Comparison of ENCODE assay signal across 10 mouse cellular contexts in the genomic region with DNA sequence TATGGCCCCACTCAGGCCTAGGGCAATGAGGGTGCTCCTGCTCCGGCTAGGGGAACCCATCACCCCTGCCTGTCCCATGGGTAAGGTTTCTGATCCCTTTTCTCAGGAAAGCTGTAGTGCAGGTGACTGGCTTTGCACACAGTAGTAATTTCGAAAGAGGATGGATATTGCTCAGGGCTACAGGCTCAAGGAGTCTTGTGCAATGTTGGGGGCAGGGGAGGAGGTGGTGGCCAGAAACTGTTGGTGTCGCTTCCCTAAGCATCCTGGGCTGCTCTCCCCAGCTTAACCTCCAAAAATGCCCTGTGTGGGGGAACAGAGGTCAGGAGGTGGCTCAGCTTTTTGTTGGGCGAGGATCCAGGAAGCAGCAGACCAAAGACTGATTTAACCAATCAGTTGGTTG. TPM values are rescaled to one million over a fixed set of nuclear protein-coding genes. Genes with fewer than 3 reads are reported as not detected.
DNase-seq lines count a peak whose midpoint lies in the region; ATAC-seq and TF ChIP-seq lines count a peak whose summit lies in the region.
"Had no signal": no experiment of that assay in that cellular context is flagged by ENCODE, and none has a peak within 500 bp of the region (broad histone marks: within the 10 kb centered on the region; RNA-seq: fewer than 3 reads in every experiment).

No protein-coding gene starts in this region.

- TF ChIP-seq CTCF in liver, adult 2 months (IDR thresholded peaks at IDR 0.05; ENCODE audit: low read depth, low read length): no peak

- no peak overlapping the region for H3K27ac ChIP-seq in liver, adult 2 months (replicated peaks; ENCODE audit: insufficient read depth, low read depth, low read length)
- no peak overlapping the region for H3K27ac ChIP-seq in liver, embryonic 12.5 days
- no peak overlapping the region; the same call in 1 of the 2 replicates for H3K27ac ChIP-seq in intestine, embryonic 15.5 days

- H3K4me3 ChIP-seq in liver, adult 2 months (ENCODE audit: insufficient read depth, low read depth, low read length): no peak overlapping the region
- no peak overlapping the region for H3K4me3 ChIP-seq in liver, embryonic 12.5 days
- H3K4me3 ChIP-seq in intestine, embryonic 15.5 days (replicated peaks): no peak overlapping the region

- no peak for ATAC-seq in liver, embryonic 12.5 days
- peak; percentile 19 for ATAC-seq in intestine, embryonic 15.5 days
- ATAC-seq in monocyte, adult 5-6 weeks (replicated peaks; ENCODE audit: insufficient number of reproducible peaks, low FRiP score, low TSS enrichment, poor library complexity, severe bottlenecking): peak; percentile 90

- no peaks in the 10 kb centered on the region for H3K79me2 ChIP-seq in liver, adult 2 months (ENCODE audit: control insufficient read depth, insufficient read depth, low read length)

- 32% methylated on average over 4 of the region's 4 CpGs for WGBS in liver, adult 2 months
- WGBS in liver, embryonic 12.5 days (ENCODE audit: insufficient replicate concordance): 48% methylated on average over 4 of the region's 4 CpGs
- 76% methylated on average over 4 of the region's 4 CpGs for WGBS in intestine, embryonic 15.5 days

- no peaks in the 10 kb centered on the region for H3K4me1 ChIP-seq in liver, adult 2 months (ENCODE audit: control insufficient read depth, insufficient read depth, low read length)
- peaks cover 24% of the 10 kb centered on the region for H3K4me1 ChIP-seq in liver, embryonic 12.5 days
- 0 out of 2 replicates have a peak, but pooled peaks cover 13% of the 10 kb centered on the region for H3K4me1 ChIP-seq in intestine, embryonic 15.5 days (replicated peaks)

- H3K9ac ChIP-seq in liver, adult 2 months (ENCODE audit: low read depth, low read length): no peak overlapping the region
- H3K9ac ChIP-seq in liver, embryonic 12.5 days: no peak overlapping the region
- H3K9ac ChIP-seq in intestine, embryonic 15.5 days: no peak overlapping the region

- H3K4me2 ChIP-seq in liver, embryonic 12.5 days: no peak overlapping the region
- H3K4me2 ChIP-seq in intestine, embryonic 15.5 days (replicated peaks): no peak overlapping the region

- no peak for TF ChIP-seq POLR2A in liver, adult 2 months (IDR thresholded peaks at IDR 0.05; ENCODE audit: extremely low read depth, insufficient read depth, low read length)

- no peaks in the 10 kb centered on the region for H3K36me3 ChIP-seq in liver, adult 2 months (ENCODE audit: control insufficient read depth, insufficient read depth, low read length)
- H3K36me3 ChIP-seq in liver, embryonic 12.5 days: no peaks in the 10 kb centered on the region
- H3K36me3 ChIP-seq in intestine, embryonic 15.5 days: no peaks in the 10 kb centered on the region

- no peaks in the 10 kb centered on the region for H3K27me3 ChIP-seq in liver, adult 2 months (ENCODE audit: control insufficient read depth, insufficient read depth, low read length)
- H3K27me3 ChIP-seq in liver, embryonic 12.5 days (replicated peaks): no peaks in the 10 kb centered on the region; the same call in 1 of the 2 replicates
- H3K27me3 ChIP-seq in intestine, embryonic 15.5 days (replicated peaks): no peaks in the 10 kb centered on the region

- peak; percentile 75 for DNase-seq in liver, adult 2 months (ENCODE audit: extremely low read depth, low read depth, low spot score)
- peak; percentile 62 for DNase-seq in NIH3T3 (ENCODE audit: low read depth)
- no peak for DNase-seq in thymus, postnatal 0 days (ENCODE audit: low spot score)
- DNase-seq in urinary bladder, postnatal 14 days (ENCODE audit: low spot score): no peak
- DNase-seq in layer of hippocampus, adult 11-12 months (ENCODE audit: low spot score): no peak
- DNase-seq: cerebellum, postnatal 25 days had no signal

- H3K9me3 ChIP-seq in liver, embryonic 12.5 days (replicated peaks): no peaks in the 10 kb centered on the region
- H3K9me3 ChIP-seq in intestine, embryonic 15.5 days: no peaks in the 10 kb centered on the region

RNA-seq across cellular contexts. Expression of a gene that starts 24.8 kb away (rescaled TPM):
- 227 and 309 TPM in 2 replicates for total RNA-seq in liver, adult 2 months (2014; rRNA removed)
- polyA plus RNA-seq in liver, adult 2 months (2012; rRNA removed): 584 and 608 TPM in 2 replicates
- polyA plus RNA-seq in liver, embryonic 12.5 days (2016; fragmentation: Nextera tagmentation; extraction: Ambion mirVana): 42.9 and 43.3 TPM in 2 replicates
- 144 and 147 TPM in 2 replicates for polyA plus RNA-seq in intestine, embryonic 15.5 days (2015; fragmentation: Nextera tagmentation; extraction: Ambion mirVana)
- total RNA-seq in monocyte, adult 5-6 weeks (2017): 1,204 to 1,488 TPM (median 1,482 TPM) in 3 replicates
- 203 and 207 TPM in 2 replicates for polyA plus RNA-seq in thymus, postnatal 0 days (2015; fragmentation: Nextera tagmentation; extraction: Ambion mirVana)

RNA-seq across cellular contexts. Expression of a gene that starts 33.5 kb away (rescaled TPM):
- total RNA-seq in liver, adult 2 months (2014; rRNA removed): 0.09 and 0.13 TPM in 2 replicates
- polyA plus RNA-seq in liver, adult 2 months (2012; rRNA removed): 0.20 and 0.43 TPM in 2 replicates
- 0.22 and 0.31 TPM in 2 replicates for polyA plus RNA-seq in liver, embryonic 12.5 days (2016; fragmentation: Nextera tagmentation; extraction: Ambion mirVana)
- polyA plus RNA-seq in intestine, embryonic 15.5 days (2015; fragmentation: Nextera tagmentation; extraction: Ambion mirVana): 1.9 TPM in 2 replicates
- 6.9 to 10.5 TPM (median 8.1 TPM) in 3 replicates for total RNA-seq in monocyte, adult 5-6 weeks (2017)
- 0.30 and 0.38 TPM in 2 replicates for polyA plus RNA-seq in thymus, postnatal 0 days (2015; fragmentation: Nextera tagmentation; extraction: Ambion mirVana)
- total RNA-seq: MEL had no signal

Comparison
In these comparisons a context has a peak if more than half of its experiments do, and no peak if none do; other contexts are left out.
1. DNase-seq: peak in liver, adult 2 months (single experiment) and NIH3T3 (single experiment); none in thymus, postnatal 0 days (single experiment), urinary bladder, postnatal 14 days (single experiment) and layer of hippocampus, adult 11-12 months (single experiment).